Mouse (Mus musculus) right cerebral cortex, postnatal 14 days (tissue): ENCODE measurements at regions not wholly inside any gene's neighbourhood (a gene's known extent, or its start where the extent isn't known, plus 50 kb on each side); places are given as distances from the start of the nearest gene placed in this dataset.

ENCODE experiments used
- DNase-seq: peaks from one replicate; pipeline ENCODE4 v3.0.0; 2022

- DNase-seq, result no peak
Observed at GRCm38 (mm10) chr5:69665555-69665954, 73.4 kb upstream of the Gnpda2 start.

- no peak for DNase-seq
Observed at GRCm38 (mm10) chr5:69663961-69664360, 71.8 kb upstream of the Gnpda2 start.
